Mouse (Mus musculus): ENCODE measurements at regions not wholly inside any gene's neighbourhood (a gene's known extent, or its start where the extent isn't known, plus 50 kb on each side); places are given as distances from the start of the nearest gene placed in this dataset.

GRCm38 (mm10) chr17:9836995-9837842, 167.7 kb upstream of the Pabpc6 start:
- H3K4me3 ChIP-seq (ENCODE audit: control insufficient read depth in 1 of 2, insufficient read depth in 1 of 2, low read depth in 2 of 2, low read length in 2 of 2) = no peak overlapping the region
- H3K9ac ChIP-seq (ENCODE audit: control insufficient read depth, low read depth, low read length, poor library complexity, severe bottlenecking) = no peak overlapping the region
- H3K36me3 ChIP-seq (ENCODE audit: control insufficient read depth in 1 of 2, insufficient read depth in 2 of 2, low read length in 2 of 2) = no peaks in the 10 kb centered on the region
- no peak overlapping the region for H3K27ac ChIP-seq (ENCODE audit: control insufficient read depth, low read depth, low read length)
- no peaks in the 10 kb centered on the region for H3K9me3 ChIP-seq (replicated peaks; ENCODE audit: insufficient read depth, low read length)
- no peaks in the 10 kb centered on the region for H3K79me2 ChIP-seq (ENCODE audit: control insufficient read depth, insufficient read depth, low read length, poor library complexity)
- TF ChIP-seq JUND (IDR thresholded peaks at IDR 0.05; ENCODE audit: low read depth, low read length) (no peak), EP300 (IDR thresholded peaks at IDR 0.05; ENCODE audit: low read depth in 1 of 2, low read length in 2 of 2) (no peak), GABPA (IDR thresholded peaks at IDR 0.05; ENCODE audit: low read depth, low read length) (no peak), TBP (IDR thresholded peaks at IDR 0.05; ENCODE audit: low read depth, low read length) (no peak), ZMIZ1 (IDR thresholded peaks at IDR 0.05; ENCODE audit: low read depth, low read length) (no peak), MAX (IDR thresholded peaks at IDR 0.05; ENCODE audit: low read length) (no peak), CHD2 (IDR thresholded peaks at IDR 0.05; ENCODE audit: low read length) (no peak), RCOR1 (IDR thresholded peaks at IDR 0.05; ENCODE audit: low read depth, low read length) (no peak), POLR2AphosphoS5 (IDR thresholded peaks at IDR 0.05; ENCODE audit: borderline replicate concordance, low read depth, low read length) (no peak), MYC (IDR thresholded peaks at IDR 0.05; ENCODE audit: low read depth, low read length) (no peak), NELFE (IDR thresholded peaks at IDR 0.05; ENCODE audit: low read depth, low read length) (no peak), BHLHE40 (IDR thresholded peaks at IDR 0.05; ENCODE audit: borderline replicate concordance, low read depth, low read length) (no peak), USF2 (IDR thresholded peaks at IDR 0.05; ENCODE audit: borderline replicate concordance in 1 of 2, insufficient read depth in 1 of 2, low read depth in 1 of 2, low read length in 2 of 2) (no peak)
- no peak for DNase-seq (ENCODE audit: low read depth, low spot score)
- H3K27me3 ChIP-seq (ENCODE audit: control insufficient read depth in 1 of 2, insufficient read depth in 2 of 2, low read length in 2 of 2) = no peaks in the 10 kb centered on the region
- H3K4me1 ChIP-seq (ENCODE audit: control insufficient read depth in 1 of 2, insufficient read depth in 2 of 2, low read length in 2 of 2) = no peaks in the 10 kb centered on the region

- no peak for DNase-seq (ENCODE audit: low read depth, low spot score)
- Histone ChIP-seq H3K9me3 (replicated peaks; ENCODE audit: insufficient read depth, low read length) (no peaks in the 10 kb centered on the region), H3K4me1 (ENCODE audit: control insufficient read depth in 1 of 2, insufficient read depth in 2 of 2, low read length in 2 of 2) (no peaks in the 10 kb centered on the region), H3K4me3 (ENCODE audit: control insufficient read depth in 1 of 2, insufficient read depth in 1 of 2, low read depth in 2 of 2, low read length in 2 of 2) (no peak overlapping the region), H3K36me3 (ENCODE audit: control insufficient read depth in 1 of 2, insufficient read depth in 2 of 2, low read length in 2 of 2) (no peaks in the 10 kb centered on the region), H3K27ac (ENCODE audit: control insufficient read depth, low read depth, low read length) (no peak overlapping the region), H3K79me2 (ENCODE audit: control insufficient read depth, insufficient read depth, low read length, poor library complexity) (no peaks in the 10 kb centered on the region), H3K27me3 (ENCODE audit: control insufficient read depth in 1 of 2, insufficient read depth in 2 of 2, low read length in 2 of 2) (no peaks in the 10 kb centered on the region), H3K9ac (ENCODE audit: control insufficient read depth, low read depth, low read length, poor library complexity, severe bottlenecking) (no peak overlapping the region)
- TF ChIP-seq RCOR1 (IDR thresholded peaks at IDR 0.05; ENCODE audit: low read depth, low read length) = no peak
- no peak for TF ChIP-seq EP300 (IDR thresholded peaks at IDR 0.05; ENCODE audit: low read depth in 1 of 2, low read length in 2 of 2)
- TF ChIP-seq MYC (IDR thresholded peaks at IDR 0.05; ENCODE audit: low read depth, low read length) = no peak
- no peak for TF ChIP-seq ZNF384 (IDR thresholded peaks at IDR 0.05; ENCODE audit: low read depth, low read length)
- no peak for TF ChIP-seq TBP (IDR thresholded peaks at IDR 0.05; ENCODE audit: low read depth, low read length)
- no peak for TF ChIP-seq POLR2AphosphoS2 (IDR thresholded peaks at IDR 0.05; ENCODE audit: low read length)
- no peak for TF ChIP-seq ELF1 (IDR thresholded peaks at IDR 0.05; ENCODE audit: low read depth, low read length)
These were observed 160.4 kb upstream of the Pabpc6 start for GRCm38 (mm10) chr17:9829895-9830294.
